Mouse (Mus musculus) cerebellum, adult 11-12 months (tissue): ENCODE data around the gene BC048679.
"Not testable (repeated sequence)": the region's sequence is repeated elsewhere in the genome, so short reads cannot be mapped to it uniquely, and the experiment has no call there.

Experiments used
- DNase-seq: peaks from one replicate; pipeline ENCODE4 v3.0.0; 2022

The BC048679 gene

GRCm38 (mm10) chr7:81498181-81498580, at the start of gene BC048679:
Gene BC048679 (minus strand): TSS chr7:81498281.
- no peak for DNase-seq

- DNase-seq: no peak
Observed at GRCm38 (mm10) chr7:81542934-81543333, 44.9 kb upstream of the BC048679 start.

GRCm38 (mm10) chr7:81541924-81542524, 43.9 kb upstream of the BC048679 start:
- DNase-seq: peak; percentile 30

GRCm38 (mm10) chr7:81540999-81541398, 42.9 kb upstream of the BC048679 start:
- no peak for DNase-seq

GRCm38 (mm10) chr7:81539565-81539964, 41.5 kb upstream of the BC048679 start:
- DNase-seq: no peak

GRCm38 (mm10) chr7:81538070-81538675, 40.1 kb upstream of the BC048679 start:
- no peak for DNase-seq

GRCm38 (mm10) chr7:81536478-81536877, 38.4 kb upstream of the BC048679 start:
- no peak for DNase-seq

GRCm38 (mm10) chr7:81531462-81531861, 33.4 kb upstream of the BC048679 start:
- DNase-seq: no peak

GRCm38 (mm10) chr7:81528918-81529317, 30.8 kb upstream of the BC048679 start:
- no peak for DNase-seq

- no peak for DNase-seq
Observed at GRCm38 (mm10) chr7:81523663-81524017, 25.6 kb upstream of the BC048679 start.

GRCm38 (mm10) chr7:81523008-81523662, 25.1 kb upstream of the BC048679 start:
- peak; percentile 90 for DNase-seq

- no peak for DNase-seq
Observed at GRCm38 (mm10) chr7:81516154-81517030, 18.3 kb upstream of the BC048679 start.

- DNase-seq: no peak
Observed at GRCm38 (mm10) chr7:81514906-81515590, 17.0 kb upstream of the BC048679 start.

GRCm38 (mm10) chr7:81501050-81501449, 3.0 kb upstream of the BC048679 start:
- no peak for DNase-seq

GRCm38 (mm10) chr7:81497171-81497570, 910 bp downstream of the BC048679 start:
- DNase-seq: no peak

GRCm38 (mm10) chr7:81493331-81494021, 4.6 kb downstream of the BC048679 start, which contains the start of gene Ap3b2:
Gene Ap3b2 (minus strand): TSS chr7:81493925.
- DNase-seq: peak; percentile 83

GRCm38 (mm10) chr7:81492628-81493027, 5.5 kb downstream of the BC048679 start:
- no peak for DNase-seq

GRCm38 (mm10) chr7:81489649-81490048, 8.4 kb downstream of the BC048679 start:
- no peak for DNase-seq

- DNase-seq: no peak
Observed at GRCm38 (mm10) chr7:81480800-81481199, 17.3 kb downstream of the BC048679 start.

- no peak for DNase-seq
Observed at GRCm38 (mm10) chr7:81479531-81480090, 18.5 kb downstream of the BC048679 start.

GRCm38 (mm10) chr7:81478261-81478660, 19.8 kb downstream of the BC048679 start:
- DNase-seq: not testable (repeated sequence)

- no peak for DNase-seq
Observed at GRCm38 (mm10) chr7:81476833-81477232, 21.2 kb downstream of the BC048679 start.
